Mouse (Mus musculus): Measurements from ENCODE around the gene Rpl39. TPM values are rescaled to one million over a fixed set of nuclear protein-coding genes. Genes with fewer than 3 reads are reported as not detected.

The Rpl39 gene
- polyA plus RNA-seq (2017; shearing (Covaris generic)) = 100 to 1,000 TPM; 328 to 386 TPM

GRCm38 (mm10) chrX:37084927-37085660 lies at the start of gene Rpl39:
Gene Rpl39 (minus strand): TSS chrX:37085402.

GRCm38 (mm10) chrX:37126671-37127358 lies 41.6 kb upstream of the Rpl39 start, which contains the start of gene Nkap:
Gene Nkap (plus strand): TSS chrX:37126795.

GRCm38 (mm10) chrX:37110193-37110880 lies 25.1 kb upstream of the Rpl39 start, which contains the start of gene Upf3b:
Gene Upf3b (minus strand): TSS chrX:37110322.

GRCm38 (mm10) chrX:37048066-37048889 lies 36.9 kb downstream of the Rpl39 start, which contains the start of gene Sowahd:
Gene Sowahd (plus strand): TSS chrX:37048845.

Other genes with a start within 250 kb of the Rpl39 start
- 100 to 1,000 TPM; 100 to 107 TPM for gene Ube2a, start 211.5 kb downstream of the Rpl39 start, polyA plus RNA-seq (2017; shearing (Covaris generic))
- gene C330007P06Rik, start 211.3 kb downstream of the Rpl39 start, polyA plus RNA-seq (2017; shearing (Covaris generic)) = 10 to 100 TPM; 22.7 to 27.1 TPM
- gene Nkrf, start 182.5 kb downstream of the Rpl39 start, polyA plus RNA-seq (2017; shearing (Covaris generic)) = 1 to 10 TPM; 1.4 to 2.9 TPM
- 100 to 1,000 TPM; 106 to 138 TPM for gene Sept6, start 93.6 kb downstream of the Rpl39 start, polyA plus RNA-seq (2017; shearing (Covaris generic))
- gene Sowahd, start 36.6 kb downstream of the Rpl39 start, polyA plus RNA-seq (2017; shearing (Covaris generic)) = not detected
- 10 to 100 TPM; 14.1 to 25.5 TPM for gene Upf3b, start 24.9 kb upstream of the Rpl39 start, polyA plus RNA-seq (2017; shearing (Covaris generic))
- 10 to 100 TPM; 17.7 to 21.1 TPM for gene Nkap, start 41.4 kb upstream of the Rpl39 start, polyA plus RNA-seq (2017; shearing (Covaris generic))
- gene Akap14, start 83.4 kb upstream of the Rpl39 start, polyA plus RNA-seq (2017; shearing (Covaris generic)) = under 1 TPM; 0.20 to 0.21 TPM
- gene Ndufa1, start 105.8 kb upstream of the Rpl39 start, polyA plus RNA-seq (2017; shearing (Covaris generic)) = 100 to 1,000 TPM; 204 to 213 TPM
- gene Rnf113a1, start 105.8 kb upstream of the Rpl39 start, polyA plus RNA-seq (2017; shearing (Covaris generic)) = 10 to 100 TPM in 1 of 2 experiments, 1 to 10 TPM in 1; 7.4 to 12.5 TPM
- not detected for gene Gm9, start 125.6 kb upstream of the Rpl39 start, polyA plus RNA-seq (2017; shearing (Covaris generic))
- gene Rhox1, start 136.9 kb upstream of the Rpl39 start, polyA plus RNA-seq (2017; shearing (Covaris generic)) = under 1 TPM in 1 of 2 experiments, not detected in 1; 0.54 TPM
- gene Rhox2a, start 159.6 kb upstream of the Rpl39 start, polyA plus RNA-seq (2017; shearing (Covaris generic)) = not detected
- gene Rhox3a, start 164.5 kb upstream of the Rpl39 start, polyA plus RNA-seq (2017; shearing (Covaris generic)) = not detected
- gene Rhox4a, start 179.9 kb upstream of the Rpl39 start, polyA plus RNA-seq (2017; shearing (Covaris generic)) = not detected